Mouse (Mus musculus) testis, postnatal 10 days (tissue): ENCODE results near the gene H1f0.

Source experiments
- DNase-seq: peaks from one replicate; pipeline ENCODE4 v3.0.0; 2021; ENCODE audit warnings: low spot score

H1f0 gene

DNA sequence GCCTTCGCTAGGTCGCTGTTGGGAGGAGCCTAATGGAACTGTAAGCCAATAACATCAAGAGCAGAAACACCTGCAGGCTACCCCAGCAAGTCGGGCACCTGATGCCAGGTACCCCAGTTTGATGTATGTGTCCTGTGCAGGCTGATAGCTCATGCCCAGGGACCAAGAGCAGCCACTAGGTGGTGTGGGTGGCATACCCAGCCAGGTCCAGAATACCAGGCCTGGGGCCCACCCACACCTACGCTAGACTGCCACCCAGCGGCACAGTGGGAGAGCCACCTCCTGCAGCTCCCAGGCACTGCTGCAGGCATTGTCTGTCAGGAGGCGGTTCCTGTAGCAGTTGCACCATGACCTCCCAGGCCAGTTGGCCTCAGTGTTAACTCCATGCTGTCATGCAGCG is 10.6 kb downstream of the H1f0 start:
- peak; percentile 88 for DNase-seq

GRCm38 (mm10) chr15:79040501-79041416 is 12.5 kb downstream of the H1f0 start:
- no peak for DNase-seq

DNA sequence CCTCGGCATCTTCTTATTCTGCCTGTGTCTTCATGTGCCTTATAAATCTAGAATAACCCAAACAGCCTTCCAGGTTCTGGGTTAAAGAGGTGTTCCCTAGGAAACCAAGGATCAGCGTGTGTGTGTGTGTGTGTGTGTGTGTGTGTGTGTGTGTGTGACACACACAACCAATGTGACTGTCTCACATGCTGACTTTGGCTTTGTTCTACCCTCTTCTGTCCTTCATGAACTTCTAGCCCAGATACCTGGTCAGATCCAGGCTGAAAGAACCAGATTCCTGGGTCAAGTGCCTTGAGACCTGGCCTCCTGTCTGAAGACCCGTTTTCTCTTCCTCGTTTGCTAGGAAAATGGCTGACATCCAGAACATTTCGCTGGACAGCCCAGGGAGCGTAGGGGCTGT is 13.3 kb downstream of the H1f0 start, which contains the start of gene Galr3:
Gene Galr3 (plus strand): TSS at position 301 of the 400 bp plus-strand sequence.
- no peak for DNase-seq

GRCm38 (mm10) chr15:79042721-79043491 is 14.7 kb downstream of the H1f0 start:
- no peak for DNase-seq

- no peak for DNase-seq
These were observed 16.6 kb downstream of the H1f0 start for GRCm38 (mm10) chr15:79044837-79045236.

GRCm38 (mm10) chr15:79048186-79048585 is 19.9 kb downstream of the H1f0 start:
- no peak for DNase-seq

DNA sequence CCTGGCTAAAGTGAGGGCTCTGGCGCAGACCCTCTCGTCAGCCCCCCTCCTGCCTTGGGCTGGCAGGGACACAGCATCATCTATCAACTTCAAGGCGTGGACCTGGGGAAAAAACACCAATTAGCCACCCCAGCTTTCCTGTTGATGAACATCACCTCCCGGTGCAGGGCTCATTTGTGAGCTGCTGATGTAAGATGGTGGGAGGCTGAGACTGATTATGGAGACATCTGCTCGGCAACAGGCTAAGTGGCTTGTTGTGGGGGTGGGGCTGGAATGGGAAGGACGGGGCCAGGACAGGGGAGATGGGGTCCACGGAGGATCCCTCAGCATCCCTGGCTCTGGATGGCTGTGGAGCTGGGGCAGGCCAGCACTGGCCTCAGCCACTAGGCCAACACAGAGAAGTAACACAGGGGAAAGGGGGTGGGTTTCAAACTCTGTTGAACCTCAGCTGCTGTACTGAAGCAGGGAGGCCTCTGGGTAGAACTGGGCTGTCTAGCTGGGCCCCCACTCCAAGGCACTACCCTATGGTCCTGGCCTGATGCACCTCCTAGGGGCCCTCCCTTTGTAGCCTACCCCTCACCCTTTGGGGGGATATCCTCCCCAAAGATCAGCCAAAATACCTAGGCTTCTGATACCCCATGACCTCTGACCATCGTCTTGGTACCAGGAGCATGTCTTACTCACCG is 22.1 kb downstream of the H1f0 start:
- no peak for DNase-seq

- no peak for DNase-seq
These were observed 22.7 kb downstream of the H1f0 start for GRCm38 (mm10) chr15:79050964-79051363.

DNA sequence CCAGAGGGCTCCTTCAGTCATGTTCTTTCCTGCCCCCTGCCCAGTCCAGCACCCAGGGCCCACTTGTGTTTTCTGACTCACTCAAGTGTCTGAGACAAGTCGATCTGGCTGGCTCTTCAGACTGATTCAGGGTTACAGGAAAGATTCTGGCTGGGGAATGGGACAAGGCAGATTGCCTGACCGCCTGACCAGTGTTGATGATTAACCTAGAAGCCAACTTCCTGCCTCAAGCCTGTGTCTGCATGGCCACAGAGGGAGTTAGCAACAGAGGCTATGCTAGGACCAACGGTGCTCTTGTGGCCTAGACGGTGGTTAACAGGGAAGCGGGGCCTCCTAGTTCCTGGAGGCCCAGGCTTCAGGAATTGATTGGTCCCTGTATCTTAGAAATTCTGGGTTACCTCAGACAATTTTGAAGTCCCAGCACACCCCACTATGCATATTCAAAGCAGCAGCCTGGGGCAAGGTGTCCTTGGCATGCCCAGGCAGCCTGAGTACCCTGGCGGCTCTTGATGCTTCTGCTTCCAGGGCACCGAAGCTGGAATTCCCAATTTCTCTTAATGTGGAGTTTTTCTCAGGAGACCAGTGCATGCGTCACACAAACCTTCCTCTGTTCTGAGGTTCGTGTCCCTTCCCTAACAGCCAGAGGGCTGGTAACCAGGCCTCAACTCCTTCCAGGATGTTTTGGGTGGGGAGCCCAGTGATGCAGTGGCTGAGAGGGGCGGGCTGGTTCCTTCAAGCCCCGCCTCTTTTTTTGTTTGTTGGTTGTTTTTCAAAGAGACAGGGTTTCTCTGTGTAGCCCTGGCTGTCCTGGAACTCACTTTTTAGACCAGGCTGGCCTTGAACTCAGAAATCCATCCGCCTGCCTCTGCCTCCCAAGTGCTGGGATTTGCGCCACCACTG is 23.5 kb downstream of the H1f0 start:
- no peak for DNase-seq

DNA sequence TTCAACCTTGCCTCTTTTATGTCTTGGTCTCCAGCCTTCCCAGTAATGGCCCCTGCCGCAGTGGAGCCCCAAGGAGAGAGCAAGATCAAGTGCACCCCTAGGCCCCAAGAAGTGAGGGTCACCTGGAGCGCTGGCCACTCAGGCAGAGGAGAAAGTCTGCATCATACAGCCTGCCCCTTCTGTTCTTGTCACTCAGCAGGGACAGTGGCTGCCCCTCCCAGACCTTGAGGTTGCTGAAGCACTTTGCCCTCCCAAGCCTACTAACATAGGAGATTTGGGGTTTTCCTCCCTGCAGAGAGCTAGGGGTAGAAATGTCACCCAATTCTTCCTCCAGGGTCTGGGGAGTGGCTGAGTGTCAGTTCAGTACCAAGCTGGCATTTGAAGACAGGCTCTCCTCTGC is 24.1 kb downstream of the H1f0 start:
- DNase-seq = no peak

GRCm38 (mm10) chr15:79056601-79057000 is 28.4 kb downstream of the H1f0 start:
- no peak for DNase-seq

- no peak for DNase-seq
These were observed 29.6 kb downstream of the H1f0 start for GRCm38 (mm10) chr15:79057850-79058249.

GRCm38 (mm10) chr15:79060887-79061565 is 32.8 kb downstream of the H1f0 start:
- DNase-seq = no peak

GRCm38 (mm10) chr15:79062376-79063159 is 34.3 kb downstream of the H1f0 start, which contains the start of gene Ankrd54:
Gene Ankrd54 (minus strand): TSS chr15:79062893.
- peak; percentile 96 for DNase-seq

DNA sequence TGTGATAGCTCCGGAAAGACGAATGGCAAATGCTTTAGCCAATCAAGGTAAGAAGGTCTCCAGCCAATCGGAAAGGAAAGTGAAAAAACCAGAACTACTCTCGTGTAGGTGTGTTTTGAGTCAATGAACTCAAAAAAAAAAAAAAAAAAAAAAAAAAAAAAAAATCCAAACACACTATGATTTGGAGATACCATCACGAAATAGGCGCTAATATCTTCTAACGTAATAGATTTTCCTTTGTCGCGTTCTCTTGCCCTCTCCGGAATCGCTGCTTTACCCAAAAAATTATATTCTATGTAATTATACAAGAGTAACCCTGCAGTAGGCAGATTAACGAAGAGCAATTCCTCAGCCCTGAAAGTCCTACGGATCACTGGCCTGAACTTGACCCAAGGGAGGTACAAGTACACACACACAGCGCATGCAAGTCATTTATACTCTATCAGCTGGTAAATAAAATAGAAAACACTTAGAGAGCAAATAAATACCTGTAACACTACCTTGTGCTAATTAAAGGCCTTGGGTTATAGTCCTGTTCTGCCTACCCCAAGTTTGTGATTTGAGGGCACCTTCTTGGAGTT is 35.0 kb downstream of the H1f0 start:
- DNase-seq = peak; percentile 36

DNA sequence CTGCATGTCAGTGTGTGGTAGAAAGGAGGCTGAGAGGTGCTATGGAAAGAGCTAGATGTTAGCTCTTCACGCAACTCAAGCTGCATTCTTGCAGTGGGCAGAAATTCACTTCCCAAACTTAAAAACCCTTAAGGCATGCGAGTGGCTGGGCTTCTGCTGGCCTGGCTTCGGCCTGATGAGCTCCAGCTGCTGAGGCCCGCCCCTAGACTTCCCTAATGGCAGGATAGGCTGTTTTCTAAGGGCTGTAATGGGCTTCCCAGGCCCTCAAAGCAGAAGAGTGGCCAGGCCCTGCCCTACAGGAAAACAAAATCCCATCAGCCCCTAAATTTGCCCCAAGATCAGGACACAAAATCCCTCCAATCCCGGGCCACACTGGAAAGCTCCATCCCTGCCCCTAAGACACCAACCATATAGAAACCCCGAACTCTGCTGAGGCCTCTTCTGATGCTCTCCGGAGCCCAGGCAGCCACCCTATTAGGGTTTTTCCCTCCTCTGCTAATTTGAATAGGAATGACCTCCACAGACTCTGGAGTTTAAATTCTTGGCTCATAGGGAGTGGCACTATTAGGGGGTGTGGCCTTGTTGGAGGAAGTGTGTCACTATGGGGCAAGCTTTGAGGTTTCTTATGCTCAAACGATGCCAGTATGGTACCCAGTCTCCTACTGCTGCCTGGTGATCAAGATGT is 37.0 kb downstream of the H1f0 start:
- DNase-seq = peak; percentile 50

GRCm38 (mm10) chr15:79066276-79066675 is 38.0 kb downstream of the H1f0 start:
- no peak for DNase-seq

DNA sequence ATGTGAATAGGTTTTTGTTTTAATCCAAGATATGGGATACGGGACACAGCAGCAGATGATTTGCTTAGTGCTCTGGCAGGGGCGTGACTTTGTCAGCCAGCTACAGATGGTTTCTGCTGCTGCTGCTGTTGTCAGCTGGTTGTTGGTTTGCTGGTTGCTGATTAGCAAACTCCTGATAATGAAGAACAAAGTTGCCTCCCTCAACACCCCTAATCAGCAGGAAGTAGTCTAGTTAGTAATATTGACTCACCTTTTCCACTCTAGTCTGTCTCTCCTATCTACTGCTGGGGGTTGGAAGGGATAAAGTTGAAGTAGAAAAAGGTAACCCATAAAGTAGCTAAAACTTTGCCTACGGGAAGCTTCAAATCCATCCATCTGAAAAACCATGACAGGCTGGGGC is 39.4 kb downstream of the H1f0 start:
- DNase-seq = no peak

DNA sequence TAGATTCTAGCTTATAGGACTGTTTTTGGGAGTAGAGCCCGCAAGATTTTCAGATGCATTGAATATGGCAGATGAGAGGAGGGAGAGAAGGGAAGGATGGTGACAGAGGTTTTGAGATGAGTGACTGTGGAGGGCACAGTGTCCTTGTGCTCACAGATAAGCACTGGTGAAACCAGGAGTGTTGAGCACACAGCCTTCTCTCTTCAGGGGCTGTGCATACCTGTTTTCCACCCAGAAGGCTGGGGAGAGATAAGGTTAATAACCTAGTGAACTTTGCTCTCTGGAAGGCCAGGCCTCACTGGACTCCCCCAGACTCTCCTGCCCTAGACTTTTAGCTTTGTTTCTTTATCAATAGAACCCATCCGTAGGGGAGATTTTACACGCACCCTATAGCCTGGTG is 40.2 kb downstream of the H1f0 start:
- DNase-seq = no peak
